Mouse (Mus musculus): ENCODE data around the gene Mcm6.

GRCm38 (mm10) chr1:128282924-128283323 is 76.5 kb downstream of the Mcm6 start:
- TF ChIP-seq CTCF (IDR thresholded peaks at IDR 0.05; ENCODE audit: low read depth, low read length) (no peak), POLR2A (IDR thresholded peaks at IDR 0.05; ENCODE audit: extremely low read depth, insufficient read depth, low read length) (no peak)

All from liver, adult 2 months (tissue).